Mouse (Mus musculus) ES-Bruce4 (cell line): ENCODE measurements around the gene Chchd10.

Experiments
- CTCF ChIP-seq: IDR thresholded peaks from one replicate; pipeline ENCODE4 v1.8.1; 2011; ENCODE audit warnings: low read depth, low read length
- EP300 ChIP-seq: IDR thresholded peaks from 2 replicates; pipeline ENCODE4 v1.6.1; 2011; ENCODE audit warnings: low read depth, low read length; ENCODE audit not compliant: insufficient read depth
- POLR2A ChIP-seq: IDR thresholded peaks from one replicate; pipeline ENCODE4 v1.8.1; 2011; ENCODE audit warnings: low read length; ENCODE audit not compliant: insufficient read depth

- TF ChIP-seq POLR2A: no peak
- TF ChIP-seq CTCF: no peak
- no peak for TF ChIP-seq EP300
Measured at GRCm38 (mm10) chr10:75979432-75979831, 46.5 kb downstream of the Chchd10 start.
